Mouse (Mus musculus): Measurements from ENCODE around the gene Npl. TPM values are rescaled to one million over a fixed set of nuclear protein-coding genes. Genes with fewer than 3 reads are reported as not detected.
"Not testable (repeated sequence)": the region's sequence is repeated elsewhere in the genome, so short reads cannot be mapped to it uniquely, and the experiment has no call there.

Gene Npl
- polyA plus RNA-seq, 1 experiment from 2014 or later = 11.5 TPM

DNA sequence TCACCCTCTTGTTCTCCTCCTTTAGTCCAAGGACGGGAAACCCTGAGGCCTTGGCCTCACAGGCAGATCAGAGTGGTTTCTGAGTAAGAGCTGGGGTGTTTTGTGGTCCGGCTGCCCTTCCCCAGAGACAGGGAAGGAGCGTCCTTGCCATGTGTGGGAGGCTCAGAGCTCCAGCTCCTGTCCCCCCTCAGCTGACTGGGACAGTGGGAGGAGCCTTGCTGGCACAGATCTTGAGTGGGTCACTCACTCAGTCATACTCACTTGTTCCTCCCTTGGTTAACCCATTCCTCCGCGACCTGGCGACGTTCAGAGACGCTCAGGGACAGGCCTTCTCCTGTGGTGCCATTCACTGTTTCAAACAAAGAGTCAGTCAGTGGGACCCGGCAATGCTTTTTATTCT, 14.2 kb downstream of the Npl start:
- ATAC-seq (replicated peaks) = no peak

DNA sequence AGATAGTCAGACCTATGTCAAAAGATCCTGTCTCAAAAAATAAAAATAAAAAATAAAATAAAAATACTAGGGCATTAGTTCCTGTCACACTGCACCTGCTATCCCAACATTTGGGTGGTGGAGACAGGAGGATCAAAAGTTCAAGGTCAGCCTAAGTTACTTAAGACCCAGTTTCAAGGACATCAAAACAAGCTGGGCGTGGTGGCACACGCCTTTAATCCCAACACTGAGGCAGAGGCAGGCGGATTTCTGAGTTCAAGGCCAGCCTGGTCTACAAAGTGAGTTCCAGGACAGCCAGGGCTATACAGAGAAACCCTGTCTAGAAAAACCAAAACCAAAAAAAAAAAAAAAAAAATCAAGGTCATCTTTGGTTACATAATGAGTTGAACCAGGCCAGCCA, 16.9 kb downstream of the Npl start:
- not testable (repeated sequence) for H3K9me3 ChIP-seq; H3K4me3 ChIP-seq; H3K36me3 ChIP-seq (replicated peaks); H3K27me3 ChIP-seq (replicated peaks); H3K4me2 ChIP-seq; ATAC-seq (replicated peaks); H3K9ac ChIP-seq
- Histone ChIP-seq H3K27ac (peak overlapping the region; percentile 77; the same call in 1 of the 2 replicates), H3K4me1 (peaks cover 13% of the 10 kb centered on the region)
- WGBS = 88% methylated on average over 3 of the region's 3 CpGs

More for the DNA sequence above, 14.2 kb downstream of the Npl start:
- H3K27me3 ChIP-seq (replicated peaks) = no peaks in the 10 kb centered on the region
- H3K9me3 ChIP-seq = no peaks in the 10 kb centered on the region
- 21% methylated on average over 9 of the region's 9 CpGs for WGBS
- no peaks in the 10 kb centered on the region for H3K36me3 ChIP-seq (replicated peaks)
- no peak overlapping the region for H3K27ac ChIP-seq
- H3K4me3 ChIP-seq = no peak overlapping the region
- H3K9ac ChIP-seq = no peak overlapping the region
- no peak overlapping the region for H3K4me2 ChIP-seq
- peaks cover 20% of the 10 kb centered on the region for H3K4me1 ChIP-seq

GRCm38 (mm10) chr1:153532234-153532841, 17.5 kb downstream of the Npl start:
- peak; percentile 66 for ATAC-seq (replicated peaks)
- H3K27me3 ChIP-seq (replicated peaks) = no peaks in the 10 kb centered on the region
- peaks cover 13% of the 10 kb centered on the region for H3K4me1 ChIP-seq
- no peak overlapping the region for H3K4me3 ChIP-seq
- no peaks in the 10 kb centered on the region for H3K36me3 ChIP-seq (replicated peaks)
- 11% methylated on average over 12 of the region's 12 CpGs for WGBS
- peak overlapping the region; percentile 77 for H3K27ac ChIP-seq
- H3K9ac ChIP-seq = no peak overlapping the region
- no peaks in the 10 kb centered on the region for H3K9me3 ChIP-seq
- H3K4me2 ChIP-seq = peak overlapping the region; percentile 32

DNA sequence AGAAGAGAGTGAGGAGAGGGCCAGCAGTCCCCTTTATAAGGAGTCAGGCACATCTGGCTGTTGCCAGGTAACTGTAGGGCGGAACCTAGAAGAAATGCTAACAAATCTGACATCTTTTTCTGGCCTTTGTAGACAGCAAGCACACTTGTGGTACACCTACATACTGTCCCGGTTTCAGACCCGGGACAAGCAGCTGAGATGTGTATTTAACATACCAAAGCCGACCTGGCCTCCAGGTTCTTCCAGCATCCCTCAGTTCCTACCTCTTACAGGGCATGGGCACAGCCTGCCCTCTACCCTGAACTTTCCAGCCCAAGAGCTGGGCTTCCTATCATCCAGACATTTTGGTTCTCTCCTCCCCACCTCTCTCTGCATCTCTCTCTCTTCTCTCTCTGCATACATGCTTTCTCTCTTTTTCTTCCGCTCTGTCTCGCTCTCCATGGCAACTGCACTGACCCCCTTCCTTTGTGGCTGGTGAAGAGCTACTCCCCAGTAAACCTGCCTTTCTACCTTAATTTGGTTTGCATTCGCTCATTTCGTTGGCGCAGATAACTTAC, 18.1 kb downstream of the Npl start:
- WGBS = 15% methylated on average over 9 of the region's 9 CpGs
- Histone ChIP-seq H3K4me3 (no peak overlapping the region), H3K27ac (peak overlapping the region; percentile 77), H3K9ac (no peak overlapping the region), H3K27me3 (replicated peaks) (no peaks in the 10 kb centered on the region), H3K4me2 (peak overlapping the region; percentile 32), H3K9me3 (no peaks in the 10 kb centered on the region), H3K4me1 (peaks cover 13% of the 10 kb centered on the region), H3K36me3 (replicated peaks) (no peaks in the 10 kb centered on the region)
- peak; percentile 75 for ATAC-seq (replicated peaks)

- no peak overlapping the region for H3K9ac ChIP-seq
- H3K4me1 ChIP-seq = no peaks in the 10 kb centered on the region
- no peak overlapping the region for H3K4me3 ChIP-seq
- H3K27ac ChIP-seq = no peak overlapping the region
- H3K27me3 ChIP-seq (replicated peaks) = no peaks in the 10 kb centered on the region
- WGBS = 57% methylated on average over 3 of the region's 3 CpGs
- H3K4me2 ChIP-seq = no peak overlapping the region
- H3K9me3 ChIP-seq = no peaks in the 10 kb centered on the region
- H3K36me3 ChIP-seq (replicated peaks) = no peaks in the 10 kb centered on the region
- ATAC-seq (replicated peaks) = no peak
Observed at GRCm38 (mm10) chr1:153522116-153522515, 27.7 kb downstream of the Npl start.

GRCm38 (mm10) chr1:153515368-153515767, 34.5 kb downstream of the Npl start:
- Histone ChIP-seq H3K4me2 (no peak overlapping the region), H3K36me3 (replicated peaks) (no peaks in the 10 kb centered on the region), H3K4me1 (no peaks in the 10 kb centered on the region), H3K27me3 (replicated peaks) (no peaks in the 10 kb centered on the region), H3K4me3 (no peak overlapping the region), H3K9me3 (no peaks in the 10 kb centered on the region), H3K9ac (no peak overlapping the region), H3K27ac (no peak overlapping the region)
- no peak for ATAC-seq (replicated peaks)
- WGBS = 81% methylated on average over 12 of the region's 12 CpGs

GRCm38 (mm10) chr1:153510330-153511009, 39.4 kb downstream of the Npl start:
- WGBS = 68% methylated on average over 2 of the region's 2 CpGs
- Histone ChIP-seq H3K4me3 (no peak overlapping the region), H3K27ac (no peak overlapping the region), H3K4me1 (no peaks in the 10 kb centered on the region), H3K9me3 (no peaks in the 10 kb centered on the region), H3K36me3 (replicated peaks) (no peaks in the 10 kb centered on the region), H3K4me2 (no peak overlapping the region), H3K9ac (no peak overlapping the region), H3K27me3 (replicated peaks) (no peaks in the 10 kb centered on the region)
- no peak for ATAC-seq (replicated peaks)

DNA sequence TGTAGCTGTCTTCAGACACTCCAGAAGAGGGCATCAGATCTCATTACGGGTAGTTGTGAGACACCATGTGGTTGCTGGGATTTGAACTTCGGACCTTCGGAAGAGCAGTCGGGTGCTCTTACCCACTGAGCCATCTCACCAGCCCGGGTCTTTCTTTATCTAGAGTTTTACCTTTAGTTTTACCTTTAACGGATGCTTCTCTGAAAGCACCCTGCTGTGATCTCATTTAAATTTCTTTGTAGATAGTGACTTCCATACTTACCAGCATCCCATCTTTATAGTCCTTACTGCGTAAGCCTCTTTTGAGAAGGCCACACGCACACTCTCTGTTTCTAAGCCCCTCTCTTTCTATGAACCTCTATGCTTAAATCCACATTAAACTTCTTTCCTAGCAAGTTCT, 40.3 kb downstream of the Npl start:
- WGBS = 64% methylated on average over 8 of the region's 8 CpGs
- not testable (repeated sequence) for H3K4me3 ChIP-seq; H3K27ac ChIP-seq; H3K9ac ChIP-seq; ATAC-seq (replicated peaks); H3K4me1 ChIP-seq; H3K27me3 ChIP-seq (replicated peaks); H3K36me3 ChIP-seq (replicated peaks); H3K4me2 ChIP-seq; H3K9me3 ChIP-seq

GRCm38 (mm10) chr1:153509012-153509411, 40.8 kb downstream of the Npl start:
- Histone ChIP-seq H3K4me1 (no peaks in the 10 kb centered on the region), H3K4me2 (no peak overlapping the region), H3K36me3 (replicated peaks) (no peaks in the 10 kb centered on the region), H3K4me3 (no peak overlapping the region), H3K27me3 (replicated peaks) (no peaks in the 10 kb centered on the region), H3K9ac (no peak overlapping the region), H3K27ac (no peak overlapping the region), H3K9me3 (no peaks in the 10 kb centered on the region)
- WGBS = 90% methylated on average over 6 of the region's 6 CpGs
- no peak for ATAC-seq (replicated peaks)

DNA sequence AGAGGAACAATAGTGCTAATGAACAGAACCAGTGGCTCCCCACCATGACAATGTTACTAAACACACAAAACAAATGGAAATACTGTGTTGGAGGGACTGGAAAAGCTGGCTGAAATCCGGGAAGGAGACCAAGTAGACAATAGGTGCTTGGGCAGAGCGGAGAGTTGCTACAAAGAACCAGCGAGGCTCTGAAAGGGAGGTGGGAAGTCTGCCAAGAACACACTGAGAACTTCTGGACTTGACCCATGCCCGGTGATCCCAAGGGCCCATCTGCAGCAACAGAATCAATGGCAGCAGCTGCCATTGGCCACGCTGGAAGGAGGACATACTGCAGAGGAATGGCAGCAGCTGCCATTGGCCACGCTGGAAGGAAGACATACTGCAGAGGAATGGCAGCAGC, 43.6 kb downstream of the Npl start:
- ATAC-seq (replicated peaks) = no peak

DNA sequence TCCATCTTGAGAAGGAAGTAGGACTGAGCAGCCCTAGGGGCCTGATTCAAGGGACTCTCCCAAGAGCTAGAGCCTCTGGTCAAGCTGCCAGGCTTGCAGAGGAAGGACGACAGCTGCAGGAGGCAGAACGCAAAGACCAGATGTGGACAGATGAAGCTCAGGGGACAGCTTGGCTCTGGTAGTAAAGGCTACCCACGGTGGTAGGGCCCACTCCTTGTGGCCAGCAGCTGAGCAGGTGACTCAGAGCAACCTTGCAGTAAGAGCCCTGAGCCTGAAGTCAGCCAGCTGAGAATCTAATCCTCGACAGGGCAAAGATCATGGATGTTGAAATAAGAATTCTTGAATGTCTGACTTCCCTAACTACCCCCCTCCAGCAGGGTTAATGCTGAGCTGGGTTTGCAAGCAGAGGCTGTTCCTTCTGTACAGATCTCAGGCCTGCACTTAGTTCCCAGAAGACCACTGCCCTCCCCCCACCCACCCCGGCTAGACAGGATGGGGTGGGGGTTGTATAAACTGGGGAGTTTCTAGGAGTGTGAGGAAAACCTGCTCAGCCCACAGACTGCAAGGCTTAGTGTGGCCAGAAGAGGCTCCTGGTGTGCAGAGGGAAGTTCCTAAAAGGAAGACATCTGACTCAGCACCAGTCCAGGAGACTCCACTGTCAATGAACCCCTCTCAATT, 48.1 kb downstream of the Npl start:
- no peaks in the 10 kb centered on the region for H3K27me3 ChIP-seq (replicated peaks)
- no peak for ATAC-seq (replicated peaks)
- no peak overlapping the region for H3K4me2 ChIP-seq
- no peak overlapping the region for H3K9ac ChIP-seq
- no peaks in the 10 kb centered on the region for H3K4me1 ChIP-seq
- H3K9me3 ChIP-seq = no peaks in the 10 kb centered on the region
- 61% methylated on average over 5 of the region's 5 CpGs for WGBS
- no peak overlapping the region for H3K4me3 ChIP-seq
- no peak overlapping the region for H3K27ac ChIP-seq
- no peaks in the 10 kb centered on the region for H3K36me3 ChIP-seq (replicated peaks)

More for the DNA sequence above, 43.6 kb downstream of the Npl start:
- 48% methylated on average over 6 of the region's 6 CpGs for WGBS
- no peak overlapping the region for H3K4me2 ChIP-seq
- H3K9me3 ChIP-seq = no peaks in the 10 kb centered on the region
- no peaks in the 10 kb centered on the region for H3K36me3 ChIP-seq (replicated peaks)
- no peak overlapping the region for H3K4me3 ChIP-seq
- H3K27me3 ChIP-seq (replicated peaks) = no peaks in the 10 kb centered on the region
- H3K9ac ChIP-seq = no peak overlapping the region
- no peak overlapping the region for H3K27ac ChIP-seq
- H3K4me1 ChIP-seq = no peaks in the 10 kb centered on the region

- Histone ChIP-seq H3K27me3 (replicated peaks) (no peaks in the 10 kb centered on the region), H3K9ac (no peak overlapping the region), H3K36me3 (replicated peaks) (no peaks in the 10 kb centered on the region), H3K4me3 (no peak overlapping the region), H3K27ac (no peak overlapping the region), H3K4me2 (no peak overlapping the region), H3K9me3 (no peaks in the 10 kb centered on the region), H3K4me1 (no peaks in the 10 kb centered on the region)
- ATAC-seq (replicated peaks) = no peak
- WGBS = 89% methylated on average over 9 of the region's 9 CpGs
Observed at GRCm38 (mm10) chr1:153500030-153500429, 49.8 kb downstream of the Npl start.

Measured in midbrain, embryonic 15.5 days (tissue).